Mouse (Mus musculus) liver, embryonic 13.5 days (tissue): ENCODE measurements around the gene Bcas3. TPM values are rescaled to one million over a fixed set of nuclear protein-coding genes. Genes with fewer than 3 reads are reported as not detected.
A peak's percentile ranks its signal among the peaks of the same experiment; 100 is the strongest.

Experiments
- ATAC-seq: fragments of 200-750 bp; cut with Nextera tagmentation; 2 replicates; pipeline ENCODE4 v1.8.0; 2017; ENCODE audit warnings: low read depth, mild to moderate bottlenecking, moderate number of reproducible peaks, moderate library complexity
- DNase-seq: peaks from one replicate; pipeline ENCODE4 v3.0.0; 2022
- H3K27ac ChIP-seq: fragments of 300-500 bp; sonication (generic); 2 replicates; pipeline ENCODE4 v1.5.1; 2015; ENCODE audit warnings: moderate library complexity, mild to moderate bottlenecking, inconsistent platforms
- H3K27me3 ChIP-seq: fragments of 300-500 bp; sonication (generic); 2 replicates; pipeline ENCODE4 v1.6.1; 2015; ENCODE audit warnings: mild to moderate bottlenecking, inconsistent platforms
- H3K36me3 ChIP-seq: fragments of 300-500 bp; sonication (generic); 2 replicates; pipeline ENCODE4 v1.6.1; 2015; ENCODE audit warnings: mild to moderate bottlenecking, inconsistent platforms
- H3K4me1 ChIP-seq: fragments of 300-500 bp; sonication (generic); replicated peaks from 2 replicates; pipeline ENCODE4 v1.6.1; 2015; ENCODE audit warnings: inconsistent platforms
- H3K4me2 ChIP-seq: fragments of 300-500 bp; sonication (generic); 2 replicates; pipeline ENCODE4 v1.6.1; 2015; ENCODE audit warnings: inconsistent platforms, mild to moderate bottlenecking, moderate library complexity
- H3K4me3 ChIP-seq: fragments of 300-500 bp; sonication (generic); replicated peaks from 2 replicates; pipeline ENCODE4 v1.5.1; 2015; ENCODE audit warnings: mild to moderate bottlenecking, inconsistent platforms
- H3K9ac ChIP-seq: fragments of 300-500 bp; sonication (generic); 2 replicates; pipeline ENCODE4 v1.6.1; 2015; ENCODE audit warnings: mild to moderate bottlenecking, inconsistent platforms
- H3K9me3 ChIP-seq: fragments of 300-500 bp; sonication (generic); replicated peaks from 2 replicates; pipeline ENCODE4 v1.6.1; 2016; ENCODE audit warnings: inconsistent platforms
- WGBS: fragments of 180-500 bp; shearing (Covaris S2); methylation state at CpG from one replicate; pipeline ENCODE4 v1.1.7; 2015; ENCODE audit not compliant: insufficient replicate concordance; 5-methylcytosine and 5-hydroxymethylcytosine counted together
- polyA plus RNA-seq: library from polyadenylated mRNA; unstranded; fragments of >200 nt; fragmentation: Nextera tagmentation; extraction: Ambion mirVana; gene quantifications from 2 replicates; pipeline ENCODE4 v1.2.1, GENCODE M21; 2015

Gene Bcas3
- polyA plus RNA-seq, 1 experiment from 2014 or later = 13.6 TPM

- no peak overlapping the region for H3K27ac ChIP-seq
- no peaks in the 10 kb centered on the region for H3K36me3 ChIP-seq
- H3K27me3 ChIP-seq = peaks cover 100% of the 10 kb centered on the region
- no peaks in the 10 kb centered on the region for H3K9me3 ChIP-seq
- H3K4me2 ChIP-seq = 0 out of 2 replicates have a peak overlapping the region, but pooled peaks have one; percentile 66
- WGBS = 11% methylated on average over 9 of the region's 9 CpGs
- H3K9ac ChIP-seq = no peak overlapping the region
- peak overlapping the region; percentile 53 for H3K4me3 ChIP-seq
- ATAC-seq (no peak), DNase-seq (no peak)
- peaks cover 28% of the 10 kb centered on the region for H3K4me1 ChIP-seq
Measured at GRCm38 (mm10) chr11:85835001-85835752, 482.2 kb downstream of the Bcas3 start.

GRCm38 (mm10) chr11:85835753-85836522 lies 483.0 kb downstream of the Bcas3 start:
- DNase-seq = no peak
- no peak overlapping the region for H3K9ac ChIP-seq
- no peak overlapping the region; the same call in 1 of the 2 replicates for H3K4me3 ChIP-seq
- peaks cover 33% of the 10 kb centered on the region for H3K4me1 ChIP-seq
- no peak overlapping the region for H3K4me2 ChIP-seq
- no peaks in the 10 kb centered on the region for H3K36me3 ChIP-seq
- 14% methylated on average over 16 of the region's 16 CpGs for WGBS
- no peak overlapping the region for H3K27ac ChIP-seq
- H3K27me3 ChIP-seq = peaks cover 100% of the 10 kb centered on the region
- no peaks in the 10 kb centered on the region for H3K9me3 ChIP-seq
- no peak for ATAC-seq

- Histone ChIP-seq H3K4me3 (peak overlapping the region; percentile 18), H3K27ac (no peak overlapping the region), H3K36me3 (no peaks in the 10 kb centered on the region), H3K9me3 (no peaks in the 10 kb centered on the region), H3K27me3 (peaks cover 100% of the 10 kb centered on the region), H3K9ac (no peak overlapping the region), H3K4me2 (peak overlapping the region; percentile 28), H3K4me1 (peaks cover 29% of the 10 kb centered on the region)
- WGBS = 6% methylated on average over 32 of the region's 32 CpGs
- ATAC-seq = no peak
- no peak for DNase-seq
Measured at GRCm38 (mm10) chr11:85836523-85837290, 483.7 kb downstream of the Bcas3 start.

GRCm38 (mm10) chr11:85837291-85837647 lies 484.3 kb downstream of the Bcas3 start:
- Histone ChIP-seq H3K9me3 (no peaks in the 10 kb centered on the region), H3K4me3 (peak overlapping the region; percentile 18), H3K36me3 (no peaks in the 10 kb centered on the region), H3K4me2 (peak overlapping the region; percentile 28), H3K4me1 (peaks cover 28% of the 10 kb centered on the region), H3K27me3 (peaks cover 100% of the 10 kb centered on the region), H3K9ac (no peak overlapping the region), H3K27ac (no peak overlapping the region)
- ATAC-seq (no peak), DNase-seq (no peak)
- 4% methylated on average over 18 of the region's 18 CpGs for WGBS

- H3K4me1 ChIP-seq = peaks cover 27% of the 10 kb centered on the region
- no peaks in the 10 kb centered on the region for H3K36me3 ChIP-seq
- WGBS = 2% methylated on average over 67 of the region's 67 CpGs
- H3K4me2 ChIP-seq = peak overlapping the region; percentile 28
- H3K27ac ChIP-seq = no peak overlapping the region
- peak overlapping the region; percentile 18 for H3K4me3 ChIP-seq
- DNase-seq = no peak
- ATAC-seq = no peak
- no peaks in the 10 kb centered on the region for H3K9me3 ChIP-seq
- peaks cover 100% of the 10 kb centered on the region for H3K27me3 ChIP-seq
- peak overlapping the region; percentile 23; the same call in 1 of the 2 replicates for H3K9ac ChIP-seq
Measured at GRCm38 (mm10) chr11:85837648-85838423, 484.9 kb downstream of the Bcas3 start.

- DNase-seq = no peak
- Histone ChIP-seq H3K9me3 (no peaks in the 10 kb centered on the region), H3K4me3 (peak overlapping the region; percentile 18), H3K36me3 (no peaks in the 10 kb centered on the region), H3K27me3 (peaks cover 100% of the 10 kb centered on the region), H3K4me2 (peak overlapping the region; percentile 28; the same call in 1 of the 2 replicates), H3K9ac (no peak overlapping the region), H3K27ac (no peak overlapping the region), H3K4me1 (peaks cover 29% of the 10 kb centered on the region)
- ATAC-seq = no peak
- WGBS = 12% methylated on average over 20 of the region's 20 CpGs
Measured at GRCm38 (mm10) chr11:85838424-85839257, 485.7 kb downstream of the Bcas3 start.

- H3K9ac ChIP-seq = no peak overlapping the region
Measured at GRCm38 (mm10) chr11:85839258-85840030, 486.5 kb downstream of the Bcas3 start.

GRCm38 (mm10) chr11:85840031-85840802 lies 487.2 kb downstream of the Bcas3 start:
- H3K4me2 ChIP-seq = peak overlapping the region; percentile 28; the same call in 1 of the 2 replicates
- no peak overlapping the region for H3K9ac ChIP-seq
- H3K4me3 ChIP-seq = peak overlapping the region; percentile 20
- DNase-seq (no peak), ATAC-seq (no peak)
- no peak overlapping the region for H3K27ac ChIP-seq
- H3K27me3 ChIP-seq = peaks cover 100% of the 10 kb centered on the region
- H3K9me3 ChIP-seq = no peaks in the 10 kb centered on the region
- peaks cover 39% of the 10 kb centered on the region for H3K4me1 ChIP-seq
- H3K36me3 ChIP-seq = no peaks in the 10 kb centered on the region
- 9% methylated on average over 27 of the region's 27 CpGs for WGBS

More at GRCm38 (mm10) chr11:85839258-85840030, 486.5 kb downstream of the Bcas3 start:
- ATAC-seq = no peak
- Histone ChIP-seq H3K4me3 (no peak overlapping the region), H3K4me2 (no peak overlapping the region), H3K9me3 (no peaks in the 10 kb centered on the region), H3K27ac (no peak overlapping the region), H3K4me1 (peaks cover 37% of the 10 kb centered on the region), H3K36me3 (no peaks in the 10 kb centered on the region), H3K27me3 (peaks cover 100% of the 10 kb centered on the region)
- no peak for DNase-seq
- WGBS = 16% methylated on average over 7 of the region's 7 CpGs

GRCm38 (mm10) chr11:85840803-85841145 lies 487.8 kb downstream of the Bcas3 start:
- Histone ChIP-seq H3K4me1 (peaks cover 39% of the 10 kb centered on the region), H3K36me3 (no peaks in the 10 kb centered on the region), H3K27me3 (peaks cover 100% of the 10 kb centered on the region), H3K4me3 (peak overlapping the region; percentile 20), H3K27ac (no peak overlapping the region), H3K9ac (no peak overlapping the region), H3K9me3 (no peaks in the 10 kb centered on the region), H3K4me2 (peak overlapping the region; percentile 28; the same call in 1 of the 2 replicates)
- ATAC-seq (no peak), DNase-seq (no peak)
- WGBS = 3% methylated on average over 21 of the region's 21 CpGs
